In genomic region chr2:28622521-28623124, GRCm38 (mm10) we compare ENCODE assay signal across 9 mouse cellular contexts. TPM values are rescaled to one million over a fixed set of nuclear protein-coding genes. Genes with fewer than 3 reads are reported as not detected.
A peak's percentile ranks its signal among the peaks of the same experiment; 100 is the strongest.
DNase-seq lines count a peak whose midpoint lies in the region; ATAC-seq and TF ChIP-seq lines count a peak whose summit lies in the region.
"Had no signal": no experiment of that assay in that cellular context is flagged by ENCODE, and none has a peak within 500 bp of the region (broad histone marks: within the 10 kb centered on the region; RNA-seq: fewer than 3 reads in every experiment).

No protein-coding gene starts in this region.

- H3K27ac ChIP-seq in heart, postnatal 0 days (ENCODE audit: low read depth): no peak overlapping the region
- H3K27ac ChIP-seq in heart, embryonic 12.5 days (ENCODE audit: poor library complexity, severe bottlenecking): no peak overlapping the region
- H3K27ac ChIP-seq in MEL (ENCODE audit: control insufficient read depth, low read depth, low read length): peak overlapping the region; percentile 85
- H3K27ac ChIP-seq: neural tube, embryonic 12.5 days had no signal

- intact Hi-C loops in heart, postnatal 10 days (cut with DNase I): loop anchor here (1.0 kb wide), 1 partner anchor 29 kb away; no protein-coding TSS in a partner anchor

- no peaks in the 10 kb centered on the region for H3K36me3 ChIP-seq in heart, postnatal 0 days (replicated peaks; ENCODE audit: control insufficient read depth, insufficient read depth, low read length)
- no peaks in the 10 kb centered on the region for H3K36me3 ChIP-seq in heart, embryonic 12.5 days
- peaks cover 0 to 26% of the 10 kb centered on the region in 2 experiments; a peak in 3 of 4 replicates for H3K36me3 ChIP-seq in MEL (ENCODE audit: control insufficient read depth in 1 of 2, insufficient read depth in 2 of 2, low read length in 2 of 2)
- H3K36me3 ChIP-seq: neural tube, embryonic 12.5 days had no signal

- peaks cover 41% of the 10 kb centered on the region for H3K79me2 ChIP-seq in MEL (ENCODE audit: control insufficient read depth, insufficient read depth, low read length, poor library complexity)

- no peak overlapping the region for H3K4me3 ChIP-seq in heart, postnatal 0 days (ENCODE audit: low read depth, low read length)
- H3K4me3 ChIP-seq in heart, embryonic 12.5 days: no peak overlapping the region
- H3K4me3 ChIP-seq in MEL (ENCODE audit: control insufficient read depth in 1 of 2, insufficient read depth in 1 of 2, low read depth in 2 of 2, low read length in 2 of 2): peak overlapping the region; percentile 9 to 21; a peak in 1 of 4 replicates
- H3K4me3 ChIP-seq: neural tube, embryonic 12.5 days had no signal

- no peak for DNase-seq in heart, postnatal 0 days (ENCODE audit: low spot score)
- peak; percentile 73 to 75 for DNase-seq in B cell, adult 2 months
- DNase-seq in MEL (ENCODE audit: low read depth, low spot score): peak; percentile 75
- DNase-seq in heart, postnatal 10 days: peak; percentile 36 to 63
- DNase-seq in lung, postnatal 14 days: peak; percentile 53
- peak; percentile 45 to 46 for DNase-seq in thymus, postnatal 36 days
- DNase-seq in frontal cortex, postnatal 25 days (ENCODE audit: low spot score in 2 of 2): no peak

- no peak for ATAC-seq in heart, postnatal 0 days (ENCODE audit: insufficient read depth, low read depth)
- ATAC-seq in heart, embryonic 12.5 days (ENCODE audit: insufficient number of reproducible peaks, low FRiP score): no peak

- H3K27me3 ChIP-seq in heart, postnatal 0 days (ENCODE audit: control insufficient read depth, insufficient read depth, low read length): peaks cover 32% of the 10 kb centered on the region
- peaks cover 36% of the 10 kb centered on the region for H3K27me3 ChIP-seq in heart, embryonic 12.5 days (replicated peaks)
- no peaks in the 10 kb centered on the region for H3K27me3 ChIP-seq in MEL (ENCODE audit: control insufficient read depth in 1 of 2, insufficient read depth in 2 of 2, low read length in 2 of 2)

- 15% methylated on average over 10 of the region's 10 CpGs for WGBS in heart, postnatal 0 days
- WGBS in heart, embryonic 12.5 days: 15% methylated on average over 10 of the region's 10 CpGs

- H3K4me2 ChIP-seq in heart, postnatal 0 days (ENCODE audit: low read depth, low read length): no peak overlapping the region
- no peak overlapping the region for H3K4me2 ChIP-seq in heart, embryonic 12.5 days
- H3K4me2 ChIP-seq: neural tube, embryonic 12.5 days had no signal

- no peaks in the 10 kb centered on the region for H3K4me1 ChIP-seq in heart, postnatal 0 days (ENCODE audit: control insufficient read depth, insufficient read depth)
- peaks cover 6% of the 10 kb centered on the region; the same call in 1 of the 2 replicates for H3K4me1 ChIP-seq in heart, embryonic 12.5 days (replicated peaks)
- H3K4me1 ChIP-seq in MEL (ENCODE audit: control insufficient read depth in 1 of 2, insufficient read depth in 2 of 2, low read length in 2 of 2): peaks cover 4 to 32% of the 10 kb centered on the region in 2 experiments
- H3K4me1 ChIP-seq: neural tube, embryonic 12.5 days had no signal

- peak; percentile 70 for TF ChIP-seq CTCF in heart, postnatal 0 days (IDR thresholded peaks at IDR 0.05; ENCODE audit: low read depth)
- TF ChIP-seq CTCF in MEL (IDR thresholded peaks at IDR 0.05 in 2 of 3, conservative IDR thresholded peaks at IDR 0.05 in 1 of 3; ENCODE audit: control insufficient read depth in 1 of 3, insufficient read depth in 1 of 3, low read depth in 2 of 3, low read length in 3 of 3, poor library complexity in 1 of 3, severe bottlenecking in 1 of 3): peak; percentile 85 to 95 (median 92)

- TF ChIP-seq EP300 in heart, postnatal 0 days (IDR thresholded peaks at IDR 0.05; ENCODE audit: low read depth): no peak
- peak in 1 of 2 experiments; percentile 26; a peak in 1 of 4 replicates for TF ChIP-seq EP300 in MEL (IDR thresholded peaks at IDR 0.05; ENCODE audit: low read depth in 1 of 2, low read length in 2 of 2)

- no peaks in the 10 kb centered on the region for H3K9me3 ChIP-seq in heart, postnatal 0 days (replicated peaks; ENCODE audit: control insufficient read depth, low read length)
- H3K9me3 ChIP-seq in heart, embryonic 12.5 days (replicated peaks): peaks cover 3% of the 10 kb centered on the region
- H3K9me3 ChIP-seq in MEL (replicated peaks; ENCODE audit: insufficient read depth, low read length): no peaks in the 10 kb centered on the region
- H3K9me3 ChIP-seq: neural tube, embryonic 12.5 days had no signal

- no peak for TF ChIP-seq POLR2A in MEL (IDR thresholded peaks at IDR 0.05; ENCODE audit: control insufficient read depth in 1 of 2, insufficient read depth in 1 of 2, low read depth in 1 of 2, low read length in 2 of 2, poor library complexity in 1 of 2)

- TF ChIP-seq RAD21 in MEL (IDR thresholded peaks at IDR 0.05; ENCODE audit: low read depth, low read length): peak; percentile 85

- H3K9ac ChIP-seq in heart, postnatal 0 days (replicated peaks; ENCODE audit: low read depth, low read length): no peak overlapping the region
- no peak overlapping the region for H3K9ac ChIP-seq in heart, embryonic 12.5 days
- peak overlapping the region; percentile 53 for H3K9ac ChIP-seq in MEL (ENCODE audit: control insufficient read depth, low read depth, low read length, poor library complexity, severe bottlenecking)
- H3K9ac ChIP-seq: neural tube, embryonic 12.5 days had no signal

TF ChIP-seq in MEL, 35 proteins besides CTCF, POLR2A, EP300 and RAD21:
- no peak for TF ChIP-seq GABPA (IDR thresholded peaks at IDR 0.05; ENCODE audit: low read depth, low read length)
- no peak for TF ChIP-seq UBTF (IDR thresholded peaks at IDR 0.05; ENCODE audit: borderline replicate concordance, insufficient read depth, low read depth, low read length)
- peak; percentile 27; the same call in 1 of the 2 replicates for TF ChIP-seq SIN3A (IDR thresholded peaks at IDR 0.05; ENCODE audit: low read length)
- no peak for TF ChIP-seq MEF2A (IDR thresholded peaks at IDR 0.05; ENCODE audit: extremely low read depth, insufficient replicate concordance, low read depth, low read length, poor library complexity, severe bottlenecking)
- no peak for TF ChIP-seq ETS1 (IDR thresholded peaks at IDR 0.05; ENCODE audit: low read depth, low read length)
- TF ChIP-seq MYC (IDR thresholded peaks at IDR 0.05; ENCODE audit: low read depth, low read length): 0 out of 2 replicates have a peak, but pooled peaks have one; percentile 7
- TF ChIP-seq MAZ (IDR thresholded peaks at IDR 0.05; ENCODE audit: low read depth, low read length): peak; percentile 85; the same call in 1 of the 2 replicates
- TF ChIP-seq ZC3H11A (IDR thresholded peaks at IDR 0.05; ENCODE audit: low read depth, low read length): peak; percentile 91
- peak; percentile 15; the same call in 1 of the 2 replicates for TF ChIP-seq RCOR1 (IDR thresholded peaks at IDR 0.05; ENCODE audit: low read depth, low read length)
- no peak for TF ChIP-seq CHD1 (IDR thresholded peaks at IDR 0.05; ENCODE audit: low read depth, low read length)
- no peak for TF ChIP-seq JUND (IDR thresholded peaks at IDR 0.05; ENCODE audit: low read depth, low read length)
- TF ChIP-seq ZMIZ1 (IDR thresholded peaks at IDR 0.05; ENCODE audit: low read depth, low read length): peak; percentile 33; the same call in 1 of the 2 replicates
- peak; percentile 26; the same call in 1 of the 2 replicates for TF ChIP-seq TCF12 (IDR thresholded peaks at IDR 0.05; ENCODE audit: low read depth, low read length)
- TF ChIP-seq MXI1 (IDR thresholded peaks at IDR 0.05; ENCODE audit: low read depth, low read length): no peak
- no peak for TF ChIP-seq HCFC1 (IDR thresholded peaks at IDR 0.05; ENCODE audit: low read depth, low read length)
- TF ChIP-seq SMC3 (IDR thresholded peaks at IDR 0.05; ENCODE audit: low read depth, low read length): peak; percentile 88
- TF ChIP-seq MAX (IDR thresholded peaks at IDR 0.05; ENCODE audit: low read length): no peak
TF ChIP-seq in MEL: peak in this region for 8.

RNA-seq across cellular contexts. Expression of gene Gfi1b, which starts 0.8 kb away (rescaled TPM):
- total RNA-seq in heart, postnatal 0 days (2014; rRNA removed; ENCODE audit: low replicate concordance): not detected in 2 replicates
- 0.23 TPM in 1 of 2 replicates, not detected in the other for polyA plus RNA-seq in heart, postnatal 0 days (2015; fragmentation: Nextera tagmentation; extraction: Ambion mirVana)
- polyA plus RNA-seq in heart, embryonic 12.5 days (2016; fragmentation: Nextera tagmentation; extraction: Ambion mirVana): 3.9 and 5.6 TPM in 2 replicates
- 75.1 and 82.9 TPM in 2 replicates for total RNA-seq in MEL (2012; rRNA removed)
- 100 to 1,000 TPM; 194 to 277 TPM for polyA plus RNA-seq in MEL (2012; ENCODE audit: insufficient read depth in 1 of 2, insufficient read length in 2 of 2, low read depth in 1 of 2, low replicate concordance in 2 of 2, missing spikeins in 1 of 2)
- total RNA-seq in heart, postnatal 10 days (2021): not detected

RNA-seq across cellular contexts. Expression of gene Tsc1, which starts 18.4 kb away (rescaled TPM):
- 12.8 and 14.6 TPM in 2 replicates for total RNA-seq in heart, postnatal 0 days (2014; rRNA removed; ENCODE audit: low replicate concordance)
- polyA plus RNA-seq in heart, postnatal 0 days (2015; fragmentation: Nextera tagmentation; extraction: Ambion mirVana): 7.2 and 7.7 TPM in 2 replicates
- 16.7 and 17.6 TPM in 2 replicates for polyA plus RNA-seq in heart, embryonic 12.5 days (2016; fragmentation: Nextera tagmentation; extraction: Ambion mirVana)
- 7.5 and 8.0 TPM in 2 replicates for total RNA-seq in MEL (2012; rRNA removed)
- 10 to 100 TPM in 1 of 2 experiments, not detected in 1; 16.4 TPM for polyA plus RNA-seq in MEL (2012; ENCODE audit: insufficient read depth in 1 of 2, insufficient read length in 2 of 2, low read depth in 1 of 2, low replicate concordance in 2 of 2, missing spikeins in 1 of 2)
- 10 to 100 TPM; 16.4 to 19.8 TPM for total RNA-seq in heart, postnatal 10 days (2021)

RNA-seq across cellular contexts. Expression of gene Gtf3c5, which starts 39.1 kb away (rescaled TPM):
- 14.0 and 14.3 TPM in 2 replicates for total RNA-seq in heart, postnatal 0 days (2014; rRNA removed; ENCODE audit: low replicate concordance)
- 12.4 and 12.7 TPM in 2 replicates for polyA plus RNA-seq in heart, postnatal 0 days (2015; fragmentation: Nextera tagmentation; extraction: Ambion mirVana)
- 32.5 and 34.2 TPM in 2 replicates for polyA plus RNA-seq in heart, embryonic 12.5 days (2016; fragmentation: Nextera tagmentation; extraction: Ambion mirVana)
- total RNA-seq in MEL (2012; rRNA removed): 20.3 and 22.5 TPM in 2 replicates
- polyA plus RNA-seq in MEL (2012; ENCODE audit: insufficient read depth in 1 of 2, insufficient read length in 2 of 2, low read depth in 1 of 2, low replicate concordance in 2 of 2, missing spikeins in 1 of 2): 10 to 100 TPM in 1 of 2 experiments, not detected in 1; 50.2 TPM
- 10 to 100 TPM; 14.1 to 15.4 TPM for total RNA-seq in heart, postnatal 10 days (2021)

RNA-seq across cellular contexts. Expression of gene Cel, which starts 59.4 kb away (rescaled TPM):
- total RNA-seq in heart, postnatal 0 days (2014; rRNA removed; ENCODE audit: low replicate concordance): not detected in 2 replicates
- not detected in 2 replicates for polyA plus RNA-seq in heart, postnatal 0 days (2015; fragmentation: Nextera tagmentation; extraction: Ambion mirVana)
- not detected in 2 replicates for polyA plus RNA-seq in heart, embryonic 12.5 days (2016; fragmentation: Nextera tagmentation; extraction: Ambion mirVana)
- total RNA-seq in MEL (2012; rRNA removed): not detected in 2 replicates
- polyA plus RNA-seq in MEL (2012; ENCODE audit: insufficient read depth in 1 of 2, insufficient read length in 2 of 2, low read depth in 1 of 2, low replicate concordance in 2 of 2, missing spikeins in 1 of 2): not detected
- total RNA-seq in heart, postnatal 10 days (2021): not detected
- polyA plus RNA-seq: neural tube, embryonic 12.5 days had no signal

Comparison
In these comparisons a context has a peak if more than half of its experiments do, and no peak if none do; other contexts are left out.
1. DNase-seq: peak in B cell, adult 2 months (2 of 2), MEL (single experiment), heart, postnatal 10 days (2 of 2), lung, postnatal 14 days (single experiment) and thymus, postnatal 36 days (2 of 2); none in heart, postnatal 0 days (single experiment) and frontal cortex, postnatal 25 days (0 of 2).
2. H3K4me3 ChIP-seq: peak in MEL (2 of 2); none in heart, postnatal 0 days (single experiment) and heart, embryonic 12.5 days (single experiment).
3. RNA of gene Gfi1b, which starts 0.8 kb away (total RNA-seq): 75.1 to 82.9 TPM in MEL; not detected in heart, postnatal 0 days and not detected in heart, postnatal 10 days; every median in the first group is over 10 times any median in the second.